Mouse (Mus musculus): Measurements from ENCODE around the gene Selenoh.

The Selenoh gene

GRCm38 (mm10) chr2:84627036-84627435 is 43.5 kb downstream of the Selenoh start:
- DNase-seq (ENCODE audit: low spot score), result no peak

GRCm38 (mm10) chr2:84626366-84626975 is 44.1 kb downstream of the Selenoh start:
- DNase-seq (ENCODE audit: low spot score), result no peak

DNA sequence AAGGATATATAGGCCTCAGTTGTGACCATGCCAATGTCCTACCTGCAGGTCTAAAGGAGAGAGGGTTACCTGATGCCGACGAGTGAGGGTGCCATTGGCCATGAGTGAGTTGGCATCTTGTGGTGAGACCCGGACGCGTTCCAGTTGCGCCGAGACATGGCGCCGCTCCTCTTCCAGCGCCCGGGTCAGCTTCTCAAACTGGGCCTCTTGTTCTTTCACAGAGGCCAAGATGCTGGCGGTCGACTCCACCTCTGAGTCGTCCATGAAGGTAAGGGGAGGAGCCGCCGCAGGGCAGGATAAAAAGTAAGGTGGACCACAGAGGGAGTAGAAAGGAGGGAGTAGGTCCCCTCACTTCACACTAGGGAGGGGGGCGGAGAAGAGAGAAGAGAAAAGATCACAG is 46.4 kb downstream of the Selenoh start:
- DNase-seq (ENCODE audit: low spot score), result no peak

GRCm38 (mm10) chr2:84623428-84624119 is 47.0 kb downstream of the Selenoh start:
- DNase-seq (ENCODE audit: low spot score), result no peak

- no peak for DNase-seq (ENCODE audit: low spot score)
Observed at GRCm38 (mm10) chr2:84622668-84623067, 47.9 kb downstream of the Selenoh start.

DNA sequence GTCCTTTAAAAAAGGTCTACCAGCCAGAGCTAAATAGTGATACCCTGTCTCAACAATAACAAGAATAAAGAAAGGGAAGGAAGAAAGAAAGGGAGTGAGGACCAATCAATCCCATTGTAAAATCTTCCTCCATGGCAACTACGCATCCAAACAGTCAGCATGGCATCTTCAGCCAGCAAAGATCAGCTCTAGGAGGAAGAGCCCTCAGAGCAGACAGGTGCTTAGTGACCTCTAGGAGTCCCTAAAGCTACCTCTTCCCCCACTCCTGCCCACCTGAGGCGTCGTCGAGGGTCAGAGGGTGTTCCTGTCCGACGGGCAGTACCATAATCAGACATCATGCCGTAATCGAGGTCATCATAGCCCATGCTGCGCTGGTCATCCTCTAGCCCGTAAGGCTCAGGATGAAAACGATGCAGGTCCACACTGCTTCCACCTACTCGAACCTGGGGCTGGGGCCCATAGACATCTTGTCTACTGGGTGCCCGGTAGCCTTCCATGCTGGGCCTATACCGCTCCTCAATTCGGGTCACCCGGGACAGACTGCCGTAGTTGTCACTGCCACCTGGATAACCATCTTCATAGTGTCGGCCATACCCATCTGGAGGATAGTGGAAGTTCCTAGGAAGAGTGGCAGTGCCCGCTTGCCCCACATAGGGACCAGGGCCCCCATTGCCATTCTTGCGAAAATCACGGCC is 50.8 kb downstream of the Selenoh start:
- no peak for DNase-seq (ENCODE audit: low spot score)

Data from MN1 (cell line).